Mouse (Mus musculus) urinary bladder, adult 2 months (tissue): ENCODE results near the gene Atg101. TPM values are rescaled to one million over a fixed set of nuclear protein-coding genes. Genes with fewer than 3 reads are reported as not detected.

Experiments
- DNase-seq: peaks from one replicate; pipeline ENCODE4 v3.0.0; 2022; ENCODE audit warnings: low spot score
- polyA plus RNA-seq: library from polyadenylated mRNA; depleted of rRNA; stranded (reverse); fragments of >200 nt; gene quantifications from 2 replicates; pipeline ENCODE4 v1.2.3, GENCODE M21; 2012

Gene Atg101
- polyA plus RNA-seq, 1 experiment, result 54.0 TPM

DNA sequence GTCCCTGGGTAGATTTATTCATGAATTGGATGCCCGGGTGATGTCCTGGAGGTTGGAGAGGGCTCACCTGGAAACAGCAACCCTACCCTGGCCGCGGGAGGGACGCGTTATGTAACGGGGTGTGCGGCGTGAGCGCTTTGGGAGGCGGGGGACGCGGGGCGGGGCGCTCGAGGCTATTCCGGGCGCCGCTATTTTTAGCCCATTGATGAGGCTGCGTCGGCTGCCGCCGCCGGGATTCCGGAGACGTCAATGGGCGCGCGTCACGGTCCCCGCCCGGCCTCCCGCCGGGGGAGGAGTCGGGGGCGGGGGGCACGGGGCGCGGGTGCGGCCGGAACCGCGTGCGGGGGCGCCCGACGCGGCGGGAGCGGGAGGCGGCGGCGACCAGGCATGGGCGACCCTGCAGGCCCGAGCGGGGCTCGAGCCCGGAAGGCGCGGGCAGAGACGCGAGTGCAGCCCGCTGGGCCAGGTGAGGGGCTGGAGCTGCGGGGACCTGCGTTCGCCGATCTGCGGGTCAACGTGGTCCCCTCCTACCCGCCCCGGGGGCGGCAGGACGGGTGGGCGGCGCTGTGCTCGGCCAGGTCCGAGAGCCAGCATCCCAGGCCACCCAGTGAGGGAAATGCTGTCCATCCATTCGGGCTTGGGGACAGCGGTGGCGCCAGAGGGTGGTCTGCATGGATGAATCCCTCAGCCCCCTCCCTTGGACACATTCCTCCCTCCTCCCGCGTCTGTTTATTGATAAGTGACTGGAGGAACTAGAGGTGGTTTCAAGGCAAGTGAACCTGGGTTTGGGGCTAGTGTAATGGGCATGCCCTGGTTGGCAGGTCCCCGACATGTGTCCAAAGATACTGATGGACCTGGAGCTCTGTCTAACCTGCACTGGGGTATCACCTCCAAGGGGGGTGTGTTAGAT lies 29.9 kb upstream of the Atg101 start, which contains the start of gene Nr4a1:
TSS of gene Nr4a1 (plus strand) at position 384 of the 910 bp plus-strand sequence.
- DNase-seq, result peak; percentile 58

GRCm38 (mm10) chr15:101255842-101256462 lies 28.1 kb upstream of the Atg101 start:
- no peak for DNase-seq

DNA sequence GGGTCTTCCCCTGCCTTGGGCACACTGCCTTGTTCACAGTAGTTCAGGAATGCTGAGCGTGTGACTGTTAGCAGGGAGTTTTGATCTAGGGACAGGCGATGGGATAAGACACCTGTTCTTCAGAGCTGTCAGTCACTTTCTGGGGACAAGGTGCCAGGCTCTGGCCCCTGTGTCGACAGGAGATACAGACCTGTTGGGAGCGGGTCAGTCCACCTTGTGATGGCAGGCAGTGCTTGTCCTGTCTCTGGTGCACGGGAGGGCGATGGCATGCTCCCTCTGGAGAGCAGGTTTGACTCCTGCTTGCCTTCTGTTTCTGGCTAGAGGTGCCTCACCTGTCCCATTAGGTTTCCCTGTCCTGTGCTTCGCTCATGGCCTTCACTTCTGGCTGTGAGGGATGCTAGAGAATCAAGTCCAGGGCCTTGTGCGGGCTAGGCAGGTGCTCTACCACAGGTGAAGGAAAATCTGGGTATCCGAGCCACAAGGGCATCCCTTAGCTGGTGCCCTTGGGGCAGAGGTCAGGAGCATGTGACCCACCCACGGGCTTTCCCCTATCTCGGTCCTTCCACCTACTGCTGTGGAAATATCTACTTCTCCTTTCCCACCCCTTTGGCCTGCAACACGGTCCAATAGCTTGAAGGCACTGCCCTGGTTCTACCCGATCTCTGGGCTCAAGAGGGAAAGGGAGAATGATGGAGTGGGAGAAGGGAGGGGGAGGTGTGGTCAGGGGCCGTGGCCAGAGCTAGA lies 27.4 kb upstream of the Atg101 start:
- DNase-seq, result no peak

DNA sequence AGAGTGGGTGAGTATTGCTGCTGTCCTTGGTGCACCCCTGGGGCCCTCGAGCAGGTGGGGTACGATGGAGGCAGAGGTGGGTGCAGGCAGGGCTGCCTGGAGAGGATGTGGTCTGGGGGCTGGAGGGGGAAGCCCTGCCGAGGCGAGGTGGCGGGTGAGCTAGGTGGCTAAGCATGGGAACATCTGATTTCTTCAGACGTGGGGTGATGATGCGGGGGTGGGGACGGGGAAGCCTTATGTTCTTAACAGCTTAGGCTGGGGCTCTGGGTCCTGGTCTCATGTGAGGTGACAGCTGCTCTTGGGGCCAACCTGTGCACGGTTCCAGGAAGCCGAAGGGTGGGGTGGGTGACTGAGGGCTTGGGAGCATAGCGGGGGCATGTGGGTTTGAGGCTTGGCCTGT lies 25.7 kb upstream of the Atg101 start:
- DNase-seq, result no peak

- DNase-seq, result no peak
Measured at GRCm38 (mm10) chr15:101259922-101260321, 24.1 kb upstream of the Atg101 start.

- DNase-seq, result no peak
Measured at GRCm38 (mm10) chr15:101260387-101260786, 23.7 kb upstream of the Atg101 start.

GRCm38 (mm10) chr15:101260874-101261622 lies 23.0 kb upstream of the Atg101 start:
- no peak for DNase-seq

GRCm38 (mm10) chr15:101262502-101262901 lies 21.6 kb upstream of the Atg101 start:
- no peak for DNase-seq

- DNase-seq, result peak; percentile 88
Measured at GRCm38 (mm10) chr15:101266132-101266963, 17.7 kb upstream of the Atg101 start.

- peak; percentile 41 for DNase-seq
Measured at GRCm38 (mm10) chr15:101267053-101268032, 16.7 kb upstream of the Atg101 start.

DNA sequence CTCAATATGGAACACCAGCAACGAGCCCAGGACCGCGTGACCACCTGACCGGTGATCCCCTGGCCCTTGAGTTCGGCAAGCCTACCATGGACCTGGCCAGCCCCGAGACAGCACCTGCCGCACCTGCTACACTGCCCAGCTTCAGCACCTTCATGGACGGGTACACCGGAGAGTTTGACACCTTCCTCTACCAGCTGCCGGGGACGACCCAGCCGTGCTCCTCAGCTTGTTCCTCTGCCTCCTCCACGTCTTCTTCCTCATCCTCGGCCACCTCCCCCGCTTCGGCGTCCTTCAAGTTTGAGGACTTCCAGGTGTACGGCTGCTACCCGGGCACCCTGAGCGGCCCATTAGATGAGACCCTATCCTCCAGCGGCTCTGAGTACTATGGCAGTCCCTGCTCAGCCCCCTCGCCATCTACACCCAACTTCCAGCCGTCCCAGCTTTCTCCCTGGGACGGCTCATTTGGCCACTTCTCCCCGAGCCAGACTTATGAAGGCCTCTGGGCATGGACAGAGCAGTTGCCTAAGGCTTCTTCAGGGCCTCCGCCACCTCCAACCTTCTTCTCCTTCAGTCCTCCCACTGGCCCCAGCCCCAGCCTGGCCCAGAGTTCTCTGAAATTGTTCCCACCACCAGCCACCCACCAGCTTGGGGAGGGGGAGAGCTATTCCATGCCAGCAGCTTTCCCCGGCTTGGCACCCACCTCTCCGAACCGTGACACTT lies 13.8 kb upstream of the Atg101 start:
- DNase-seq, result no peak

DNA sequence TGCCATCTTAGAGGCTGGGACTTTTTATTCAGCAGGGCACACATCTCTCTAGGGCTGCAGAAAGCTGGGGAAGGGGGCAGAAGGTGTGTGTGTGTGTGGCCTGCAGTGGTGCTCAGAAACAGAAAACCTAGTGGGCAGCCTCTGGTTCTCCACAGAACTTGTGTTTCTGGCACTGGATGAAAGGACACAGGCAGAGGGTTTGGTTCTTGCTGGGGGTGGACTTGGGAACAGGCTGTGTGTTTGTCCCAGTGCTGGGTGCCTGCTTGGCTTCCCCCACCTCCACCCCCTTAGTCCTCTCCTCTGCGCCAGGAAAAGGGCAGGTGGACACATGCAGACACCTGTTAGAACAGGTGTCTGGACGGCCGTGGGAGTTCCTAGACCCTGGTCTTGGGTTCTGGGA lies 13.0 kb upstream of the Atg101 start:
- DNase-seq, result no peak

DNA sequence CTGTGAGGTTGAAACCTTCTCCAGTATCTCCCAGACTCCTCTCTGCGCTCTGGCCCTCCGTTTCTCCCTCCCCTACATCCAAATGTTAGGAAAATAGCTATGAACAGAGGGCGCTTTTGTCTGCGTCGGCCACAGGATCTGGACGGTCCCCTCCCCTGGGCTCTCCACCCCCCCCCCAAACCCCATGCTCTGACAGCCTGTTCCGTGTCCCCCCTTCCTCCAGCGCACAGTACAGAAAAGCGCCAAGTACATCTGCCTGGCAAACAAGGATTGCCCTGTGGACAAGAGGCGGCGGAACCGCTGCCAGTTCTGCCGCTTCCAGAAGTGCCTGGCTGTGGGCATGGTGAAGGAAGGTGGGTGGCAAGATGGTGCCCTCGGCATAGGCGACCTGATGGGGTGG lies 12.6 kb upstream of the Atg101 start:
- no peak for DNase-seq

DNA sequence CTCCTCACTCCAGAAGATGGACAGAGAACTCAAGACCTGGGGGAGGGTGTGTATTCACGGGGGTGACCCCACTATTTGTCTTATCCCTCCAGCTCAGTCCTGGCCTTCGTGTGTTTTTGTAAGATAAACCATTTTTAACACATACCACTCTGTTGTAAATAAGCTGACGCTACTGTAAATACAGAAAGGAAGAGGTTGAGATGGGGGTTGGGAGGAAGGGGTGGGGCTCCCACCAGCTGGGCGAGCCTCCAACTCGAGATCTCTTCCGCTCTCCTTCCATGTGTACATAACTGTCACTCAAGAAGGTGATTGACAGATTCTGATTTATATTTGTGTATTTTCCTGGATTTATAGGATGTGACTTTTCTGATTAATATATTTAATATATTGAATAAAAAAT lies 9.7 kb upstream of the Atg101 start:
- DNase-seq, result no peak

- no peak for DNase-seq
Measured at GRCm38 (mm10) chr15:101277351-101277899, 6.6 kb upstream of the Atg101 start.

DNA sequence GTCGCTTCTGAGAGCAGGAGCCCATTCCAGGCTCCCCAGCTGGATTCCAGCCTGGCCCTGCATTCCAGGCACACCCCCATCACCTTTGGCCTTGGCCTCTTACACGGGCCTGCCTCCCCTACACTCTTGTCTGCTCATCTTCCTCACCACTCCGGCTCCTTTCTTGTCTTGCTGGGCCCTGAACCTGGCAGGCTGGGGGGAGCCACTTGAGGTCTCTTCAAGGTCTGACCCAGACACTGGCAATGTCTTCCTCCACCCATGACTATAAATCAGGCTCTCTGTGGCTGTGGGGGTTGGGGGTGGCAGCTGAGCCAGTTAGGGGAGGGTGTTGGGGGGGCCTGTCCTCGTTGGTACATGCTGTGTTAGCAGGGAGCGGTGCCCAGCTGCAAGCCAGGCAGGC lies 5.5 kb upstream of the Atg101 start:
- DNase-seq, result no peak

DNA sequence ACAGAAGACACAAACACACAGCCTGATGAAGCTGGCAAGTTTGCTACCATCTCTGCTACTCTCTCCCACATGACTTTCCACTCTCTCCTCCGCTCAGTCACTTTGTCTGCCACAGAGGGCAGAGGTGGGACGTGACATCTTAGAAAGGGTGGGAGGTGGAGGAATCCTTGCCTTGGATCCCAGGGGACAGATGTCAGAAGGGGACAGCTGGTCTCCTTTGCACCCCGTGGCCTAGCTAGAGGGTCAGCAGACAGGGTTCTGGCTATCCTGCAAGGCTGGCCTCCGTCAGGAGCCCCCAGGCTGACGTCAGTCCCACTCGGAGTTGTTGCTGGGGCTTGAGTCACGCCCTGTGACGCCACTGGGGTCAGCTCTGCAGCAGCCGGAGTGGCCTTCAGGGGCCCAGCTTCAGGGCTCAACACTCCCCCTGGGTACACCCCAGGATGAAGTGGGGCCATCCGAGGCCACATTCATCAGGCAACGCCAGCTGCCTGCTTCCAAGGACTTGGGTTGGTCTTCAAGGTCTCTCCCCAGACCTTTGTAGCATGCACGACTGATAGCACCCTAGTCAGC lies 4.6 kb upstream of the Atg101 start:
- no peak for DNase-seq

DNA sequence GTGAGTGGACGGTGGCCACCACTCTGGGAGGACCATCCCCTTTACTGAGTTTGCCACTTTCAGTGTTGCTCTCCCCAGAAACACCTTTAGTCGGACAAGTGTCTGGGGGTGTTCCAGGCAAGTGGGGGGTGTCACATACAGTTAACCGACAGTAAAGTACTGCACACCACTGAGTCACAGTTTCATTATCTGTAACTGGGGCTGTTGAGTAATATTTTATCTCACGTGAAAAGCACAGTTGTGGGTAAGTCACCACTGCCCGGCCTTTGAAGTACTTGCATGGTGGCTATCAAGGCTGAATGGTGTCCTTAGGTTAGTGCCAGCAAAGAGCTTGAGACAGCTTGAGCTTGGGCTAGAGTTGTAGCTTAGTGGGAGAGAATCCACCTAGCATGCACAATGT lies 1.6 kb upstream of the Atg101 start:
- no peak for DNase-seq
